Mouse (Mus musculus) embryonic fibroblast, embryonic 13.5 days (primary cell): Measurements from ENCODE around the gene Bmp5. TPM values are rescaled to one million over a fixed set of nuclear protein-coding genes. Genes with fewer than 3 reads are reported as not detected.
A peak's percentile ranks its signal among the peaks of the same experiment; 100 is the strongest.

Source experiments
- H3K27ac ChIP-seq: 2 replicates; pipeline ENCODE4 v1.5.1; 2012; ENCODE audit warnings: low read length, control low read depth, inconsistent platforms; ENCODE audit not compliant: insufficient read depth
- H3K4me1 ChIP-seq: 2 replicates; pipeline ENCODE4 v1.6.1; 2011; ENCODE audit warnings: low read length; ENCODE audit not compliant: control insufficient read depth, insufficient read depth
- H3K4me3 ChIP-seq: 2 replicates; pipeline ENCODE4 v1.5.1; 2011; ENCODE audit warnings: mild to moderate bottlenecking, control low read depth, low read length; ENCODE audit not compliant: insufficient read depth
- CTCF ChIP-seq: IDR thresholded peaks from 2 replicates; pipeline ENCODE4 v1.5.1; 2011; ENCODE audit warnings: mild to moderate bottlenecking, control low read depth, low read length, moderate library complexity, borderline replicate concordance; ENCODE audit not compliant: insufficient read depth
- POLR2A ChIP-seq: IDR thresholded peaks from 2 replicates; pipeline ENCODE4 v1.6.1; 2011; ENCODE audit warnings: low read depth, mild to moderate bottlenecking, control low read depth, low read length, moderate library complexity
- polyA plus RNA-seq: library from polyadenylated mRNA; stranded (reverse); fragments of >200 nt; gene quantifications from 2 replicates; pipeline ENCODE4 v1.2.4, GENCODE M21; 2011; ENCODE audit warnings: low read depth; ENCODE audit not compliant: missing spikeins, insufficient read length

Gene Bmp5
- 0.72 and 1.8 TPM in 2 replicates for polyA plus RNA-seq

DNA sequence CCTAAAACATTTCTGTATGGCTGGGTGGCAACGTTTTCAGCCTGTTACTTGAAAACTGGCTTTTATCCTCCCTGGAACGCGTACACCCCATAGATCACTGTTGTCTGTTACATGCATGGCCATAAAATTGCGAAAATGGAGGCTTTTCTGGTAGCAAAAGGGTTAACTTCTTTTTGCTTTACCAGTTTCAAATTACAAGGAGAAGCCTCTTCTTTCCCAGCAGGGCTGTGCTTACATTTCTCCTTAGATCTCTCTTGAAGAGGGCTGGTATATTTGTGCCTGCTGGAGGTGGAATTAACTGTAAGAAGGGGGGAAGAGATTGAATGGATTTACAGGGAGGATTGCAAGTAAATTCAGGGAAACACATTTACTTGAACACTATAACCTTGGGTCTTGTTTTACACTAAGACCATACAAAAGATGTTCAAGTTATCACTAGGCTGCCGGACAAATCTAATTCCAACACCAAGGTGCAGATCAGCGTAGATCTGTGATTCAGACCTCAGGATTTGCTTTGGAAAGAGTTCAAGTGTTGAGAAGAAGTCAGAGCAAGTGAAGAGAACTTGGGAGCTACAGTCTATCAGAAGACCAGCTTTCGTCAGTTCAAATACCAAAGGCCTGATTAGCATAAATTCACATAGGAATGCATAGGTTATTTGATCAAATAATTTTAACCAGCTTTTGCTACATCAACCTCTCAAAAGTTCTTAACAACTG is at the start of gene Bmp5:
Gene Bmp5 (plus strand): TSS at position 236 of the 717 bp plus-strand sequence.
- no peaks in the 10 kb centered on the region for H3K4me1 ChIP-seq
- H3K27ac ChIP-seq: no peak within 1 kb of the TSS
- TF ChIP-seq CTCF: no peak
- no peak for TF ChIP-seq POLR2A
- 0 out of 2 replicates have a peak within 1 kb of the TSS, but pooled peaks have one; percentile 13 for H3K4me3 ChIP-seq

DNA sequence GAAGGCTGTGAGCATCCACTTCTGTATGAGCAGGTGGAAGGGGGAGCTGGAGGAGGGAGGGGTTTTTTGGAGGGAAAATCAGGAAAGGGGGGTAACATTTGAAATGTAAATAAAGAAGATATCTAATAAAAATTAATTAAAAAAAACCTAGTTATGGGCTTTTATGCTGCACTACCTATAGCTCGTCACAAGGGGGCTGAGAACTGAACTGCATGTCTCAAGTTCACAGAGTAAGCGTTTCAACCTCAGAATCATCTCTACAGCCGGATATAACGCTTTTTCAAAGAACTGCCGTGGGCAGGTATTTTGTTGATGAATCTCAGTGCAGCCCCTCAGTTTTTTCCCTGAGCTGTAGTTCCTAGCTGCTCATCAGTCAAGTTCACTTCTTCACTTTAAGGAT is 15.1 kb upstream of the Bmp5 start:
- Histone ChIP-seq H3K4me1 (no peaks in the 10 kb centered on the region), H3K4me3 (no peak overlapping the region), H3K27ac (no peak overlapping the region)
- TF ChIP-seq POLR2A: no peak
- no peak for TF ChIP-seq CTCF

DNA sequence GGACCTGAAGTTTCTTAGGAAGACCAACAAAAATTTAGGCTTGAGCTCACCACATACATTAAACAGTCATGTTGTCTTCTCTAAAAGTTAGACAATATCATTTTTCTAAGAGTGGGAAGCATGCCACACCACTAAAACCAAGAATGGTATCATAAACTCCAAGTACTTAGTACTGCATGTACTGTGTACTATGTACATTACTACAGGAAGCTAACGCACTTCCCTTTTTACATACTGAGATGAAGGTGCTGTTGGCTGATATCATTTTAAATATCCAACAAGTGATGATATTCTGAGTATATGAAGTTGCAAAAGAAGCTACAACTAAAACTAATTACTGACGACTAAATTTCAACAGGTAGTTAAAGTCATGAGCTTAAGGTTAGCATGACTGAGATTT is 13.6 kb upstream of the Bmp5 start:
- Histone ChIP-seq H3K4me1 (no peaks in the 10 kb centered on the region), H3K4me3 (no peak overlapping the region), H3K27ac (no peak overlapping the region)
- TF ChIP-seq POLR2A: no peak
- no peak for TF ChIP-seq CTCF

DNA sequence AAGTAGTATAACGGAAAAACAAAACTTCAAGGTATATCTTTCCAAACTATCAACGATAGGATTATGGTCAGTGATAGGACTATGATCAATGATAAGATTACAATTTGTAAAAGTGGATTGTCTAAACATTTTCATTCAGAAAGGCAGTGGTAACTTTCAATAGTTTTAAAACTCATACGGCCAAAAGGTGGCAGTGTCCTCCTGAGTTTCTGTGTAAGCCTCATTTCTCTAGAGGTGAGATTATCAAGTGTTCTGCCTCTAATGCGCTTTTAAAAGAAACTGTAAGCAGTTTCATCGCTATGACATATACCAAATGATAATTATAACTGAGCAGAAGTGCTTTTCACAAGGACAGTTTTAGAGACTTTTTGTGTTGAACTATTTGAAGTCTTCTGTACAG is 12.7 kb upstream of the Bmp5 start:
- Histone ChIP-seq H3K4me1 (no peaks in the 10 kb centered on the region), H3K27ac (no peak overlapping the region), H3K4me3 (no peak overlapping the region)
- TF ChIP-seq CTCF: no peak

DNA sequence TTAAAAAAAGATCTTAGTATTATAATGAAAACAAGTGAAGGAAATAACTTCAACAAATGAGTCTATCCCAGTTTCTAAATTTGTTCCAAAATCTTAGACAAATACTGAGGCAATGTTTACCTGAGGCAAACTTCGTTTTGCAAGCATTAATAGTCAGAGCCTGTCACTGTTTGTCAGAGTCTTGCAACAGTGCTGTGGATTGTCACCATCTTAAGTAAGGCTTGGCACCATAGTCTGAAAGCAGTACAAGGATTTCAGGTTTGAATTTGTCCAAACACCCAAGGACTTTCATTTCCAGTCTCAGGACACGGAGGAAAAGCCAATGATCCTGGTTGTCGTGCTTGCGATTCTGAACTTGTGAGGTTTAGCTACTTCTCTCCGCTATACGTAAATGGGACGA is 10.4 kb upstream of the Bmp5 start:
- TF ChIP-seq CTCF (no peak), POLR2A (no peak)
- Histone ChIP-seq H3K4me1 (no peaks in the 10 kb centered on the region), H3K27ac (no peak overlapping the region), H3K4me3 (no peak overlapping the region)

DNA sequence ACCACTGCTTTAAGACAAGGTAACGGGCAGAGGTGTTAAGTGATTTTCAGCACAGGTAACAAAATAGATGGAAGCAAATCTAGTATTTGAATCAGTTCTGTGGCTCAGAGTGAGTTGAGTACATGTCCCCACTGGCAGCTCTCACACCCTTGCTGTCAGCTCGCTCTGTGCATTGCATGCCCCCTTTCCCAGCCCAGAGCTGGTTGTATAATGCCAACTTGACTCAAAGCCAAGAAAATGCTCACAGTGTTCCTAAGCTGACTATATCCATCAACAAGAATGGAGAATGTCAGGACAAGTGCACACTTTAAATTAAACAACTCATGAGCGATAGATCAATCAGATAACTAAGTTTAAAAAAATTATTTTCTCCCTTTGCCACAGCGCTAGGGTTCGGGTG is 8.6 kb upstream of the Bmp5 start:
- H3K4me3 ChIP-seq: no peak overlapping the region
- no peaks in the 10 kb centered on the region for H3K4me1 ChIP-seq
- TF ChIP-seq POLR2A (no peak), CTCF (no peak)
- H3K27ac ChIP-seq: no peak overlapping the region

DNA sequence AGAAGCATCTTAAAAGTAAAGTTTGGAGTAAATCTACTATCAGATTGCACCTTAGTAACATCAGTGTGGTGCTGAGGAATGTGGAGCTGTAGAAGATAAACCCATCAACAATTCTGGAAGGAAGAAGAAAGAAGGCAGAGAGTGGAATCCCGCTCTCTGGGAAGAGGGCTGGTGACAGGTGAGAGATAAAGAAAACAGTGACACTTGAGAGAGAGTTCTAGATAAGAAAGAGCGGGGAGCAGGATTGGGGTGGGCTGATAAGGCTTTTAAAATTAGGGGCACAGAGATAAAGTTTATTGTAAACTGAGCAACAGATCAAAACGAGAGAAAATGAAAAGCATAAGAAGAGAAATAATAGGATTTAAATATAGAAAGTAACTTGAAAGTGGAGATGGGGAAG is 6.1 kb upstream of the Bmp5 start:
- H3K4me1 ChIP-seq: no peaks in the 10 kb centered on the region
- H3K27ac ChIP-seq: no peak overlapping the region
- no peak for TF ChIP-seq POLR2A
- no peak for TF ChIP-seq CTCF
- no peak overlapping the region for H3K4me3 ChIP-seq

DNA sequence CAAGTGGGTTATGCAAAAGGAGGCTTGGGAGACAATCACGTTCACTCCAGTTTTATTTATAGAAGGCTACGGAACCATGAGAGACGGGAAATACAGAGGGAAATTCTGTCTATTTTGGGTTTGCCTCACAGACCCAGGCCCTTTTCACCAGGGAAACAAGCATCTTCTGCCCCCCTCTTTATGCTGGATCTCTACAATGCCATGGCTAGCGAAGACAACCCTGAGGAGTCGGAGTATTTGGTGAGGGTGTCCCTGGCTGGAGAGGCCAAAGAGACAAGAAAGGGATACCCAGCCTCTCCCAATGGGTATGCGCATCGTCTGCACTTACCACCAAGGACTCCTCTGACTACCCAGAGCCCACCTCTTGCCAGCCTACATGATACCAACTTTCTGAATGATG is 989 bp downstream of the Bmp5 start:
- Histone ChIP-seq H3K27ac (no peak overlapping the region), H3K4me3 (0 out of 2 replicates have a peak overlapping the region, but pooled peaks have one; percentile 13), H3K4me1 (no peaks in the 10 kb centered on the region)
- TF ChIP-seq CTCF: no peak
- no peak for TF ChIP-seq POLR2A

DNA sequence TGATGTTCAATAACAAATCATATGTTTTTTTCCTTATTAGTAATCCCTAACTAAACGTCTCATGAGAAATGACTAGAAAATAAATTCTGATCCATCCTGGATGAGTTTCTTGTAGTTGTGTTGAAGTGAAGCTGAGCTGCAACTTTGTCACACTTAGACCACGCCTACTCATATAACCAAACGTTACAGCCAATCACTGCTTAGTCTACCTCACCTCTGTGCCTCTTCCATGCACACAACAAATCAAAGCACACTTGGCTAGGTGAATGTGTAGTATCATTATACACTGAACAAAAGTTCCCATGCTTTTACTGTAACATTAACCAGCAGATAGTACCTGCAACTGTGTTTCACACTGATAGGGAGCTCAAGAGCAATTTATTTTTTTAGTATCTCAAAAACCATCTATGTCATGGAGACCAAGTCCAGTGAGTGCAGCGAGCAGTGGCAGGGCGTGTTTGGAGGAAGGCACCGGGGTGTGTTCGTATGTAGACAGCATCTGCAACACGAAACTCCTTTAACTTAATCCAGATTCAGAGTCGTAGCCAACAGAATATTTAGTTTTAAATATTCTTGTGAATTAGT is 3.7 kb downstream of the Bmp5 start:
- no peaks in the 10 kb centered on the region for H3K4me1 ChIP-seq
- no peak overlapping the region for H3K4me3 ChIP-seq
- TF ChIP-seq CTCF: no peak
- no peak for TF ChIP-seq POLR2A
- H3K27ac ChIP-seq: no peak overlapping the region

DNA sequence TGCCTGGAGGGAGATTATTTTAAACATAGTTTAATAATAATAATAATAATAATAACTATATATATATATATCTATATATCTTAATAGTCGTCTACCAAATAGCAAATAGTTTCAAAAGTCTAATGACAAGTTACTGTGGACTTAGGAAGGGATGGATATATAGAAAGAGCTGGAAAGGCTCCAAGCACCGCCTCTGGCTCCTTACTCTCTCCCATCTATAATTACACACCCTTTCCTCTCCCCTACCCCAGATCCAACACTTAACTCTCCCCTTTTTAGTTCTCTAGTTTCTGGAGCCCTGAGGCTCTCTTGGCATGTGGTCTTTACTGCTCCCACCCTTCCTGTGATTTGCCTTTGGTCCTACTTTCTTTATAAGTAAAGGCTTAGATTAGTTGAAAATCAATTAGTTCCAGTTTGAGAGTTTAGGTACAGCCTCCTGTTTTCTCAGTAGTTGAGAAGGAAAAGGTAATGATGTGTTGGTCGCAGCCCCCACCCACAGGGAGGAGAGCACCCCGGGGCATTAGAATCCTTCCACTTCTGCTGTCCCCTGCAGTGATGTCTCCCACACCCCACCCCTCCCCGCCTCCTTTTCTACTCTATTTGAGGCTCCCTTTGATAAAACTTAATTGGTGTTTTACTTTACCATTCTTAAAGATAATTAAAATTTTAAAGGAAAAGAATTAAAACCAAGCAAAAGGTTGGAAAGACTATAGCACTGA is 5.6 kb downstream of the Bmp5 start:
- no peak for TF ChIP-seq CTCF

DNA sequence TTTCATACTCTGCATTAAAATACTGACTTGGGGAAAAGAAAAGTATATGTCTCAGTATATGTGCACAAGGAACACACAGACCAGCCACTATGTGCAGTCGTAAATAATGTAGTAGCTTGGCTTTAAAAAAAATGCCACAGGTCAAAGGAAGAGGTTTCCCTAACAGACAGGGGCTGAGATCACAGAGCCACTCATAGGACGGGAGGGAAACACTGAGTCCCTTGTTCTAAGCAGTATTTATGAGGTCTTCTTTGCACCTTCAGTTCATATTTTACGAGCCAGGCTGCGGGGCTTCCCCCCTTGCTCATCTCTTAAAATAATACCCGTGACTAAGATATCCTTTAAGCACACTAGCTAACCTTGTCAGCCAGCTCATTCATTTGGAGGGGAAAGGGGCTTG is 6.4 kb downstream of the Bmp5 start:
- Histone ChIP-seq H3K27ac (no peak overlapping the region), H3K4me3 (no peak overlapping the region), H3K4me1 (no peaks in the 10 kb centered on the region)
- TF ChIP-seq CTCF: no peak
- no peak for TF ChIP-seq POLR2A

More for the DNA sequence above, 5.6 kb downstream of the Bmp5 start:
- Histone ChIP-seq H3K4me3 (no peak overlapping the region), H3K27ac (no peak overlapping the region), H3K4me1 (no peaks in the 10 kb centered on the region)
